Mouse (Mus musculus) erythroblast, embryonic 14.5 days (primary cell): ENCODE data around the gene Olfr324.

Experiments
- GATA1 ChIP-seq: IDR thresholded peaks from 2 replicates; pipeline ENCODE4 v1.6.1; 2012; ENCODE audit warnings: low read length, inconsistent platforms, mixed read lengths
- TAL1 ChIP-seq: IDR thresholded peaks from 3 replicates; pipeline ENCODE4 v1.6.1; 2012; ENCODE audit warnings: low read length, inconsistent platforms, mixed read lengths

DNA sequence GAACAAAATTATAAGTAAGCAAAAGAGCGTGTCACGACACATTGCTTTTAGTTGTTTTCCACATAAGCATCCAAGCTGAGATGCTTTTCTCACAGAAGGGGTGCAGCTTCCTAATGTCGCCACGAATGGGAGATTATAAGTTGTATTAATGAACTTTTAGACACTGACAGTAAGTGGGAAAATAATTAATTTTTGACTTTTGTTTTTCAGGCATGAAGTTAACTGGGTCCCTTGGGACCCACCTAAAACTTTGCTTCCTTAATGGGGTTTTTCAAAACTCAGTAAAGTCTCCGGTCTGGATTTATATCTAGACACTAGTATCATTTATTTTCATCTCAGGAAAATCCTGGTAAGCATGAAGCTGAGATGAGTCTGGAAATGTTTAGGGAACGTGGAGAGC, at the start of gene Olfr324:
- no peak for TF ChIP-seq TAL1
- no peak for TF ChIP-seq GATA1
